Mouse (Mus musculus) kidney, postnatal 10 days (tissue): ENCODE results near the gene BC080695.
"Not testable (repeated sequence)": the region's sequence is repeated elsewhere in the genome, so short reads cannot be mapped to it uniquely, and the experiment has no call there.

Experiments used
- DNase-seq: peaks from one replicate; pipeline ENCODE4 v3.0.0; 2021; ENCODE audit warnings: mixed read lengths

BC080695 gene

DNA sequence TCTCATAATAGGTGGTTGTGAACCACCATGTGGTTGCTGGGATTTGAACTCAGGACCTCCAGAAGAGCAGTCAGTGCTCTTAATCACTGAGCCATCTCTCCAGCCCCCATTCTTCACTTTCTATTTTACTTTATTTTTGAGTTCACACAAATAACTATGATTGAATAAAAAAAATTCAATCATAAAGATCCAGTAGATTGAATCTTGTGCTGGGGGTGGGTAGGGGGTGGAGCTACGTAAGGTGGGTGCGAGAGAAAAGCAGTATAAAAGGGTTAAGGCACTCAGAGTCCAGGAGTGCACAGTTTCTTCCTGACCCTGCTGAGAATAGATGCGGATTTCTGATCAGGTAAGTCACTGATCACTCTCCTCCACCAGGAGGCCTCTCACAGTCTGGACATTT lies at the start of gene BC080695, which contains the start of gene Gm13057:
TSS of gene BC080695 (plus strand) at position 301 of the 400 bp plus-strand sequence.
TSS of gene Gm13057 (plus strand) at position 310 of the 400 bp plus-strand sequence.
- not testable (repeated sequence) for DNase-seq

GRCm38 (mm10) chr4:143511043-143511442 lies 40.5 kb upstream of the BC080695 start, which contains the start of gene Gm13043:
Gene Gm13043, plus strand, starts transcription at chr4:143511343.
- no peak for DNase-seq

DNA sequence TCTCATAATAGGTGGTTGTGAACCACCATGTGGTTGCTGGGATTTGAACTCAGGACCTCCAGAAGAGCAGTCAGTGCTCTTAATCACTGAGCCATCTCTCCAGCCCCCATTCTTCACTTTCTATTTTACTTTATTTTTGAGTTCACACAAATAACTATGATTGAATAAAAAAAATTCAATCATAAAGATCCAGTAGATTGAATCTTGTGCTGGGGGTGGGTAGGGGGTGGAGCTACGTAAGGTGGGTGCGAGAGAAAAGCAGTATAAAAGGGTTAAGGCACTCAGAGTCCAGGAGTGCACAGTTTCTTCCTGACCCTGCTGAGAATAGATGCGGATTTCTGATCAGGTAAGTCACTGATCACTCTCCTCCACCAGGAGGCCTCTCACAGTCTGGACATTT lies 15.8 kb upstream of the BC080695 start, which contains the start of gene Gm13040:
TSS of gene Gm13040 (plus strand) at position 301 of the 400 bp plus-strand sequence.
- DNase-seq: not testable (repeated sequence)

GRCm38 (mm10) chr4:143611927-143612326 lies 60.4 kb downstream of the BC080695 start:
- not testable (repeated sequence) for DNase-seq

DNA sequence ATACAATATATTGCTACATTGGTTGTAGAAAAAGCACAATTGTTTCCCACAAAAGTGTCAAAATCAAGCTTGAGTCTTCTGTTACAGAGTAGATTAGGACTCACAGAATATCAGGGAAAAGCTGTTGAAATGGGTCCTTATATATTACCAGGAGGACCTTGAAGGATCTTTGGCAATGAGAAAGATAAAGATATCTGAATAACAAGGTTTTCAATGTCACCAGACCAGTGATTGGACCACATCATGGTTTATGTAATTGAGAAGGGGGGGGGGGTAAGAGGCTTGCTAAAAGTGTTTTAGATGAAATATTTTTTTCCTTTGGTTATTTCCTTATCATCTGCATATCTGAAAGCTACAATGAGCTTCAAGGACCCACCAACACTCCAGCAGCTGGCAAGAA lies 63.2 kb downstream of the BC080695 start, which contains the start of gene Gm13083:
TSS of gene Gm13083 (plus strand) at position 301 of the 400 bp plus-strand sequence.
- DNase-seq: not testable (repeated sequence)

- DNase-seq: not testable (repeated sequence)
These were observed 66.6 kb downstream of the BC080695 start for GRCm38 (mm10) chr4:143618101-143618500.
